Mouse (Mus musculus) stomach, embryonic 14.5 days (tissue): ENCODE measurements around the gene Ypel1. TPM values are rescaled to one million over a fixed set of nuclear protein-coding genes. Genes with fewer than 3 reads are reported as not detected.

ENCODE experiments used
- ATAC-seq: fragments of 200-750 bp; cut with Nextera tagmentation; 2 replicates; pipeline ENCODE4 v1.8.0; 2017; ENCODE audit warnings: low read depth, moderate TSS enrichment; ENCODE audit not compliant: insufficient number of reproducible peaks, insufficient read depth, low FRiP score
- H3K27ac ChIP-seq: fragments of 300-500 bp; sonication (generic); 2 replicates; pipeline ENCODE4 v1.5.1; 2014; ENCODE audit warnings: mild to moderate bottlenecking, low read length, moderate library complexity, mixed read lengths
- H3K27me3 ChIP-seq: fragments of 300-500 bp; sonication (generic); 2 replicates; pipeline ENCODE4 v1.6.1; 2014; ENCODE audit warnings: low read length, control low read depth, mixed read lengths; ENCODE audit not compliant: control insufficient read depth, insufficient read depth
- H3K36me3 ChIP-seq: fragments of 300-500 bp; sonication (generic); 2 replicates; pipeline ENCODE4 v1.6.1; 2014; ENCODE audit warnings: mild to moderate bottlenecking, control low read depth, low read length, moderate library complexity, mixed read lengths; ENCODE audit not compliant: control insufficient read depth, insufficient read depth
- H3K4me1 ChIP-seq: fragments of 300-500 bp; sonication (generic); 2 replicates; pipeline ENCODE4 v1.6.1; 2014; ENCODE audit warnings: low read length, control low read depth, mixed read lengths; ENCODE audit not compliant: control insufficient read depth, insufficient read depth
- H3K4me2 ChIP-seq: fragments of 300-500 bp; sonication (generic); replicated peaks from 2 replicates; pipeline ENCODE4 v1.6.1; 2014; ENCODE audit warnings: low read depth, low read length, control low read depth
- H3K4me3 ChIP-seq: fragments of 300-500 bp; sonication (generic); 2 replicates; pipeline ENCODE4 v1.5.1; 2014; ENCODE audit warnings: low read depth, low read length, control low read depth
- H3K9ac ChIP-seq: fragments of 300-500 bp; sonication (generic); replicated peaks from 2 replicates; pipeline ENCODE4 v1.6.1; 2014; ENCODE audit warnings: low read depth, mild to moderate bottlenecking, control low read depth, low read length, moderate library complexity, mixed read lengths
- H3K9me3 ChIP-seq: fragments of 300-500 bp; sonication (generic); 2 replicates; pipeline ENCODE4 v1.6.1; 2016; ENCODE audit warnings: low read depth, low read length, control low read depth; ENCODE audit not compliant: control insufficient read depth
- WGBS: fragments of 180-500 bp; shearing (Covaris S2); extraction: QIAGEN DNeasy Blood & Tissue Kit; methylation state at CpG from one replicate; pipeline ENCODE4 v1.1.7; 2014; 5-methylcytosine and 5-hydroxymethylcytosine counted together
- polyA plus RNA-seq: library from polyadenylated mRNA; unstranded; fragments of >200 nt; fragmentation: Nextera tagmentation; extraction: Ambion mirVana; gene quantifications from 2 replicates; pipeline ENCODE4 v1.2.1, GENCODE M21; 2014

Ypel1 gene
- 33.5 and 35.0 TPM in 2 replicates for polyA plus RNA-seq

DNA sequence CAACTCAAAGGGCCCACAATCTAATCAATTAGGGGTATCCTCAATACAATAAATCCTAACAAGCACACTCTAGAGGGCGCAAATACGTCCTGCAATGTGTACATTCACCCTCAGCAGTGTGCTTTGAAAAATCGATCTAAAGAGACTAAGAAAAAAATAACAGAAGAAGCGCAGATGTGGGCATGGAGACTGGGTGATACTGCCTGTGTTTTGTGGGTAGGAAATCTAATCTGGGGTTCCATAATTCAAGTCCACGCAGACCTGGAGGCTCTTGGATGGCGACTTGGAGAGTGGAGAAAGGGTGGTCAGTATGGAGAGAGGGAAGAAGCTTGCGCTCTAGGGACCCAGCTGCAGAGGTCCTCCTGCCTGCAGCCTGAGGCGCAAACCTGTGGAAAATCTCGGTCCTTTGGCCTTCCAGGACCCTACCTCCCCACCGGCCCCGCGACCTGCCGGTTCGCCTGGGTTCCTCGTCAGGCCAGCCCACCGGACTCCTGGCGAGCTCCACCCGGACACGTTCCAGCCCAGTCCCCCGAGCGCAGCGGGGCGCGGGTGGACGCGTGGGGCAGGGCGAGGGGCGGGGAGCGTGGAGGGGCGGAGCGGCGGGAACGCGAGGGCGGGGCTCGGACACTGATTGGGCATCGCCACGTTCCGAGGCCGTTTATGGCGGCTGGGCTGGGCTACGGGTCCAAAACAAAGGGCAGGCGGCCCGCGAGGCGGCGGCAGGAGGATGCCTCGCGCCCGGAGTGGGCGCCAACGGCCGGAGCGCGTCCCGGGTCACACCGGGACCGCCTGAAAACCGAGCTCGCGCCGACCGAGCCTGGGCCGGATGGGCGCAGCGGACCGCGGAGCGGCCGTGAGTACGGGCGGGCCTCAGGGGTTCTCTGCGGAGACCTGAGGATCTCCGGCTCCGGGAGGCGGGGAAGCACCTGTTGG lies at the start of gene Ypel1:
Gene Ypel1, plus strand, starts transcription at position 186 of the 933 bp plus-strand sequence.
- H3K27me3 ChIP-seq, result no peaks in the 10 kb centered on the region
- under 1% methylated on average over 68 of the region's 76 CpGs for WGBS
- no peaks in the 10 kb centered on the region for H3K9me3 ChIP-seq
- H3K36me3 ChIP-seq, result 0 out of 2 replicates have a peak, but pooled peaks cover 2% of the 10 kb centered on the region
- H3K9ac ChIP-seq, result peak within 1 kb of the TSS; percentile 81
- peak within 1 kb of the TSS; percentile 78 for H3K4me3 ChIP-seq
- ATAC-seq, result peak; percentile 93
- H3K4me2 ChIP-seq, result peak within 1 kb of the TSS; percentile 54
- H3K27ac ChIP-seq, result peak within 1 kb of the TSS; percentile 67
- H3K4me1 ChIP-seq, result peaks cover 4% of the 10 kb centered on the region; the same call in 1 of the 2 replicates

DNA sequence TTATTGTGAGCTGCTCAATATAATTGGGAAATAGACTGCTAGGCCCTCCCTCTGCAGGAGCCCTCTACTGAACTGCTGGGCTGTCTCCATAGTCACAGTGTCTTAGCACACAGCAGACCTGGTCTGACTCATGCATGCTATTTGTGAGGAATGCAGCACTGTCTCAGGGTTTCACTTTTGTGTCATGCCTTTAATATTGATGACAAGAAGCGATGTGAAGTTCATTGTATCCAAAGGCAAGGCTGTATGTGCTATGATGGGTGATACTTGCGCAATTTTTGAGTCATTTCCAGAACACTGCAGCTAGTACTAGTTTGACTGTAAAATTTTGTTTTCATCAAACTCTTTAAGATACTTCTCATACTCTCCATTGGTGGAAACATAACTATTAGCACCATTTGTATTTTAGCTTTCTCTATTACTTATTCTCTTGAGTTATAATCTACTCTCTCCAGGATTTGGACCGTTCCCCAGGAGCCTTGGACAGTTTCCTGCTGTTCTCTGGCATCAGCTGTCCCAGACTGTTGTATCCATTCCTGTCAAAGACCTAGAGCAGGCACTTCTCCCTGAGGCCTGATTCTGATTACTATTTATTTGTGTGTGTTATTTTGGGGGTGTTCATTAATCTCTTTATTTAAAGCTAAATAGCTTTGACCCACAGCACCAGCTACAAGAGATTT lies 44.9 kb upstream of the Ypel1 start:
- no peak overlapping the region for H3K4me2 ChIP-seq
- no peaks in the 10 kb centered on the region for H3K27me3 ChIP-seq
- H3K4me1 ChIP-seq, result no peaks in the 10 kb centered on the region
- H3K27ac ChIP-seq, result no peak overlapping the region
- H3K4me3 ChIP-seq, result no peak overlapping the region
- no peak overlapping the region for H3K9ac ChIP-seq
- 87% methylated on average over 3 of the region's 3 CpGs for WGBS
- H3K36me3 ChIP-seq, result peaks cover 41% of the 10 kb centered on the region
- H3K9me3 ChIP-seq, result no peaks in the 10 kb centered on the region
- ATAC-seq, result no peak

DNA sequence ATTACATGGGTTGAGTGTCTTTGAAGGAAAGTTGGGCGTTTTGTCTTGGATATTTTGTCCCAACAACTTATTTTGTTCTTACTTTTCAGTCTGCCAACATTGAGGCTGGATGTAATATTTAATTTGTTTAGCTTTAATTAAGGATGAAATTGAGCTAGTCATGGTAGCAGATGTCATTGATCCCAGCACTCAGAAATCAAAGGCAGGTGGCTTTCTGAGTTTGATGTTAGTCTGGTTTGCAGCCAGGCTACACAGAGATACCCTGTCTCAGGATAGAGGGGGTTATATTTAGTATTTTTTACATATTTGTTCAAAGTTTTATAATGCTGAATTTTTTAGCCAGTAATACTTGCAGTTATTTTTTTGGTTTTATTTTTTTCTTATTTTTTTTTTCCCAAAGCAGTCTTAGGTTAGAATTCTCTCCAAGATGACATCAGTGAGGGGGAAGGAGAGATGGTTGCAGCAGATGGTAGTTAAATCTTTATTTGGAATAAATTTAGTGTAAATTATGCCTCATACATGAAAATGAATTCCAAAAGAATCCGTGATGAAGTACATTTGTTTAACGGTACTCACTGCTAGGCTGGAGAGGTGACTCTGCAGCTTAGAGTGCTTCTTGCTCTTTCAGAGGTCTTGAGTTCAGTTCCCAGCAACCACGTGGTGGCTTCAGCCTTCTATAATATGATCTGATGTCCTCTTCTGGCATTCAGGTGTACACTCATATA lies 39.4 kb upstream of the Ypel1 start:
- Histone ChIP-seq H3K27me3 (no peaks in the 10 kb centered on the region), H3K4me1 (no peaks in the 10 kb centered on the region), H3K36me3 (peaks cover 48% of the 10 kb centered on the region), H3K9ac (no peak overlapping the region), H3K4me2 (no peak overlapping the region), H3K27ac (no peak overlapping the region), H3K9me3 (no peaks in the 10 kb centered on the region), H3K4me3 (no peak overlapping the region)
- WGBS, result 81% methylated on average over 4 of the region's 4 CpGs
- no peak for ATAC-seq

GRCm38 (mm10) chr16:17033754-17034153 lies 35.7 kb upstream of the Ypel1 start:
- H3K4me1 ChIP-seq, result no peaks in the 10 kb centered on the region
- no peak overlapping the region for H3K4me2 ChIP-seq
- no peak overlapping the region for H3K9ac ChIP-seq
- no peaks in the 10 kb centered on the region for H3K9me3 ChIP-seq
- peaks cover 51% of the 10 kb centered on the region for H3K36me3 ChIP-seq
- no peak overlapping the region for H3K27ac ChIP-seq
- H3K4me3 ChIP-seq, result no peak overlapping the region
- WGBS, result 91% methylated on average over 2 of the region's 2 CpGs
- no peaks in the 10 kb centered on the region for H3K27me3 ChIP-seq
- no peak for ATAC-seq

- no peak overlapping the region for H3K4me3 ChIP-seq
- H3K4me2 ChIP-seq, result no peak overlapping the region
- no peaks in the 10 kb centered on the region for H3K9me3 ChIP-seq
- H3K9ac ChIP-seq, result no peak overlapping the region
- H3K36me3 ChIP-seq, result peaks cover 71% of the 10 kb centered on the region
- ATAC-seq, result no peak
- WGBS, result 97% methylated on average over 3 of the region's 3 CpGs
- no peak overlapping the region for H3K27ac ChIP-seq
- no peaks in the 10 kb centered on the region for H3K4me1 ChIP-seq
- H3K27me3 ChIP-seq, result no peaks in the 10 kb centered on the region
Observed at GRCm38 (mm10) chr16:17040716-17041115, 28.8 kb upstream of the Ypel1 start.

DNA sequence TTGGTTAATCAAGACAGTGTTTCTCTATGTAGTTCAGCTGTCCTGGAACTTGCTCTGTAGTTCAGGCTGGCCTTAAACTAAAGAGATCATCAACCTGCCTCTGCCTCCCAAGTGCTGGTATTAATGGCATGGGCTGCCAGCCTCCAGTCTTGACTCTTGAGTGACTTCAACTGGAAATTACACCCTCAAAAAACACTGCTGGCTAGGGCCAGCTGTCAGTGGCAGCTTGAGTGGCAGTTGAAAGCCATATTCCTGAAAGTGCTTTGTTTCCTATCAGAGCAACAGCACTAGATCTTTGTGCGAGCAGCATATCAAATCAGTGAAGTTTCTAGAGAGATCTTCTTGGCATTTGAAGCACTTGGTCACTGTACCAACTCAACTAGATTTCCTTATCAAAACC lies 28.1 kb upstream of the Ypel1 start:
- WGBS, result 89% methylated on average over 1 of the region's 1 CpGs
- no peak overlapping the region for H3K9ac ChIP-seq
- no peaks in the 10 kb centered on the region for H3K27me3 ChIP-seq
- H3K4me1 ChIP-seq, result no peaks in the 10 kb centered on the region
- ATAC-seq, result no peak
- H3K9me3 ChIP-seq, result no peaks in the 10 kb centered on the region
- no peak overlapping the region for H3K4me2 ChIP-seq
- peaks cover 64% of the 10 kb centered on the region for H3K36me3 ChIP-seq
- H3K4me3 ChIP-seq, result no peak overlapping the region
- no peak overlapping the region for H3K27ac ChIP-seq

DNA sequence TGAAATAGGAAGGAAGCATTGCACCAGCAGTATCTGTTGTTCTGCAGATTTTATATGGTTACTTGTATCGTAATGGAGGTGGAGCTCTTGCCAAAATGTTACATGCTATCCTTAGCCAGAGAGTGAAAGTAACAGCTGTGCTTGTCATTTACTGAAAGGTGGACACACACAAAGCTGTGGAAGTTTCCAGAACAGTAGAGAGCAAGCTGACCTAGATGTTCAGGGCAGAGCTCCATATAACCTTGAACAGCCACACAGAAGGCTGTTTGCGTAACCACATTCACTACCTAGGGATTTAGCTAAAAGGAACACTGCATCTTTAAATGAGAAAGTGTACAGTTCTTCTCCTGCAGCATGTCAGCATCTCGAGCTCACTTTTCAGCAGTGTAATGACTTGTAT lies 25.2 kb upstream of the Ypel1 start:
- ATAC-seq, result no peak
- Histone ChIP-seq H3K27me3 (no peaks in the 10 kb centered on the region), H3K4me2 (no peak overlapping the region), H3K9ac (no peak overlapping the region), H3K4me3 (no peak overlapping the region), H3K36me3 (peaks cover 56% of the 10 kb centered on the region), H3K27ac (no peak overlapping the region), H3K9me3 (no peaks in the 10 kb centered on the region), H3K4me1 (no peaks in the 10 kb centered on the region)
- 91% methylated on average over 3 of the region's 3 CpGs for whole genome bisulfite sequencing

DNA sequence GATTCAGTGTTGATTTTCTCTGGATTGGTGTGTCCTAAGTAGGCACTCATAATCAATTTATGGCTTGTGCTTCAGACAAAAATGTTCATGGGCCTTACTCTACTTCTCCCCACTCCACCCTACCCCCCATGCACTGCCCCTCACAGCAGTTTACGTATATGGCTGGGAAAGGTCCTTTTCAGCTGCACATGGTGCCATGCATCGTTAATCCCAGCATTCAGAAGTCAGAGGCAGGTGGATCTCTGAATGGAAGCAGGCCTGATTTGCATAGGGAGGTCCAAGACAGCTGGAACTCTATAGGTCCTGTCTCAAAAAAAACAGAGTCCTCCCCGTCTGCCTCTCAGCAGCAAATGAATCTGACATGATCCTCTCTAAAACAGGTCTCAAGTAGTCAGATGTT lies 24.2 kb upstream of the Ypel1 start:
- ATAC-seq, result no peak
- Histone ChIP-seq H3K4me1 (no peaks in the 10 kb centered on the region), H3K4me2 (no peak overlapping the region), H3K9me3 (no peaks in the 10 kb centered on the region), H3K27ac (no peak overlapping the region), H3K36me3 (peaks cover 46% of the 10 kb centered on the region), H3K4me3 (no peak overlapping the region), H3K27me3 (no peaks in the 10 kb centered on the region), H3K9ac (no peak overlapping the region)
- 76% methylated on average over 3 of the region's 3 CpGs for WGBS
